Mouse (Mus musculus) thymus, adult 2 months (tissue): ENCODE measurements around the gene Gm5129.

Experiments
- CTCF ChIP-seq: fragments of 200-500 bp; IDR thresholded peaks from 2 replicates; pipeline ENCODE4 v1.5.1; 2012; ENCODE audit warnings: mild to moderate bottlenecking, control low read depth, low read length, moderate library complexity, borderline replicate concordance; ENCODE audit not compliant: control insufficient read depth, poor library complexity, insufficient read depth; ENCODE audit errors: extremely low read depth
- POLR2A ChIP-seq: fragments of 200-500 bp; IDR thresholded peaks from 2 replicates; pipeline ENCODE4 v1.6.1; 2012; ENCODE audit warnings: mild to moderate bottlenecking, low read length, control low read depth, moderate library complexity; ENCODE audit not compliant: control insufficient read depth, poor library complexity, insufficient read depth; ENCODE audit errors: extremely low read depth

DNA sequence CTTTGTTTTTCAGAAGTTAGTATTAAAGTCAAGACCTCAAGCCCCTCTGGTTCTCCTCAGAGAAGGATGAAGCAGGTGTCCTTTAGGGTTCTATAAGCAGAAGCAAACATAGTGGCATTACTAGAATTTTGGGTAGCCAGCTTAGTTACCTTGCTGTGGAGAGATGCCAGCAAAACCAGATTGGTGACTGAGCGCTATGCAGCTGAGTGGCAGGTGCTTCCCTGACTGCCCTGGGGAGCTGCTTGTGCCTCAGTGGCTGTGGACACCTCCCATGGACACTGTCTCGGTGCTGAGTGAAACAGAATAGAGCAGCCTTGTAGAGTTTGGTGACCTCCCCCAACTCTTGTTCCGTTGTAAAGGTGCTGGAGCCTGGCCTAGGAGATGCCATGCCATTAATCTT is 46.5 kb upstream of the Gm5129 start:
- TF ChIP-seq POLR2A (no peak), CTCF (no peak)
